Mouse (Mus musculus): Measurements from ENCODE around the gene Jam3. TPM values are rescaled to one million over a fixed set of nuclear protein-coding genes. Genes with fewer than 3 reads are reported as not detected.

Gene Jam3
- total RNA-seq (2021), result 35.7 and 36.5 TPM in 2 replicates
- long read RNA-seq, transcript Jam3-201 (9 exons, 1,942 nt), result major isoform, 42 of 43 reads
- long read RNA-seq, partial matches to known transcripts, result 0 of 43 reads
- long read RNA-seq, other reads (novel, unspliced or antisense), result 0 of 43 reads

DNA sequence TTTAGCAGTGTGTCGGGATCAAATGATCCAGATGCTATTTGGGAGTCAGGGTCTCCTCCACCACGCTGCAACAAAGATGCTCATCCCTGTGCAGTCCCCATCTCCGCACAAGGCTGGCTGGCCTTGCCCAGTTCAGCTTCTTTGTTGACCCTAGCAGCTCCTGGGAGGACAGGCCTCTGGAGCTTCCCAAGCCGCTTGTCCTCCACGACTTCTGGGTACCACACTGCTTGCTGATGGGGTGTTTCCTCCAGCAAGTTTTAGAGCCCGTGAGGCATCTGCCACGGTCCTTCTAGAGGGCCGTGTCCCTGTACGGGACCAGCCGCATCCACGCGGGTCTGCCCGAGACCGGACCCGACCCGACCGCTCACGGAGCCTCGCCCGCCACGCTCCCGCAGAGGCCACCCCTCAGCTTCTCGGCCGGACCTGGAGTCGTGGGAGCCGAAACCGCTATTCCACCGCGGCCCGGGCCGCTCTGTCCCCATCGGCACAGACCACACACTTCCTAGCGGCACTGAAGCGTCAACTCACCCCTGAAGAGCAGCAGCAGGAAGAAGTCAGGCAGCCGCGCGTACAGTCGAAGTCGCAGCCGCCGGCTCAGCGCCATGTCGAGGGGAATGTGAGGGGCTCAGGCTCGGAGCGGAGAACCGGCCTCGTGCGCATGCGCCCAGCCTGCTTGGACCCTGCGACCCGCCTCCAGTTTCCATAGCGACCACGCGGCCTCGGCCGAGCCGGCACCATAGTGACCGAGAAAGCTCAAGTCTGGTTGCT, at the start of gene Jam3:
Jam3 (minus strand) TSS at position 659 of the 768 bp plus-strand sequence.
- DNase-seq, result peak; percentile 95

DNA sequence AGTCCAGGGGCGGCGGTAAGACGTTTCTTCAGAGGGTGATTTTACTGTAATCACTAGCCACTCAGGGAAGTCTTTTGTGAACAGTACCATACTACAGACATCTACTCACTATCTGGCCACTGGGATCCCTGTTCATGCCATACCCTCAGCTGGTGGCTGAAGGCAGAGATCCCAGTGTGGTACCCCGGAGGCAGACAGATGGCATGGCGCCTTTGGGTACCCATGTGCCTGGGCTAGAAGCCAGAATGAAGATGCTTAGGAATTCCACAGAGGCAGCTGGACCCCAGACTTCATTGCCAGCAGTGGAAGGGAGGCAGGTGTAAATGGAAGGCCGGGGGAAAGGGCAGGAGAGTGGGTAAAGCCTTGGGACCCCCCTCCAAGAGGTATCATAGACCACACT, 49.0 kb upstream of the Jam3 start:
- DNase-seq, result no peak

DNA sequence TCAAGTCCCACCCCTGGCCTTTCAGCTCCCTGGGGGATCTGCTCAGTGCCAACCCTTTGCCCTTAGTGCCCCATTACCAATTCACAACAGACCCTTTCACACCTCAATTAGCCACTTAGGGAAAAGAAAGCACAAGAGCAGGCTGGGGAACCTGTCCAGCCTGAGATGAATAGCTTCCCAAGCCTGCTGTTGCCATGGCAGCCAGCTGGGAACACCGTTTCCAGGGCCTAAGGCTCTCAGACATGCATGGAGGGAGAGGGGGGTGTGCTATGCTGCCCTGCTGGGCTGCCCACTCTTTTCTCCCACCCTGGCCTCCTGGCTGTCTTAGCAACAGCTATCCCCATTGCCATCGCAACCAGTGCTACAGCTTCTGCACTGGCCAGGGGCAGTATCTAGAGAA, 47.9 kb upstream of the Jam3 start:
- DNase-seq, result peak; percentile 50

DNA sequence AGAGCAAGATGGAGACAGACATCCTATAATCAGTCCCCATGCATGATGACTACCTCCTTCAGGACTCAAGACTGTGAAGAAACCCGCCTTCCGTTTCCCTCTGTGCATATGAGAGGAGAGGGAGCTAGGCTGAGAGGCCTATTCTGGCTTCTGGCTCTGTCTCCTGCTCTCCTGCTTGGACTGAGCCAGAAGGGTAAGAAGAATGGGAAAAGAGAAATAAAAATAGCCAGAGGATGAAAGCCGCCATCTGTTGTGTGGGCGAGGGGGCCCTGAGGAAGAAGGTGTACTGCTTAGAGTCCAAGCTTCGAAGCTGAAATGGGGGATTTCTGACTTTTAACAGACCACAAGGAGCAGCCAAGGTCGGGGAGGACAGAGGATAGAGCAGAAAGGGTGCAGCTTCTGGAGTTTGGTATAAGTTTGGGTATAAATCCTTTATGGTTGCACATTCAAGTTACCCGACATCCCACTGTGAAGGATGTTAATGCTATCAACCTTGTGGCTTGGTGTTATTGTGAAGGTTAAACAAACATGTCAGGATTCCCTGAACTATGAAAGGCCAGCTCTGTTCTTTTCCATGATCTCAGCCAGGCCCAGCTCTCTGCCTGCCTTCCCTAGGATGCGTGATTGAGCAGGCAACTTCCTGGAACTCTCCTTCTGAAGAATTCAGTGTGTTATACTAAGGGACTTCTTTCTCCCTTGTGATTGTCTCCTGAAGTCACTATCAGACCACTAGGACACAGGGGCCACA, 46.4 kb upstream of the Jam3 start:
- no peak for DNase-seq

DNA sequence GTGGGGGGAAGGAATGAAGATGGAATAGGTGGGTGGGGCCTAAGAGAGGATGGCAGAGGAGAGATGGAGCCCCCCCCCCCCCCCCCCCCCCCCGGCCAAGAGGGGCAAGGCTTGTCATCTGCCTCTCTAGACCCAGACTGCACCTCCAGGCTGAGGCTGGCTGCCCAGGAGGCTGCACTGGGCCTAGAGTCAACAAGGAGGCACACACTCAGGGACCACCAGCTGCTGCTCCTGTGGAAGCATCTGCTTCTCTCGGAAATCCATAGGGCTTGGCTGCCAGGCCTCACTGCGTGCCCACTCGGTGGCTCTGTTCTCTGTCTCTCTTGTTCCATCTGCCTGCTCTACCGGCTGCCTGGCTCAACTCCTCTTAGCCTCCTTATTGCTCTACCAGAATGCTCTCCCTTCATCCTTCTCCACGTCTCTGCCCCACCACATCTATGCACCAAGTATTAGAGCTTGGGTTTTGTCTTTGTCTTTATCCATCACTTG, 38.4 kb upstream of the Jam3 start:
- no peak for DNase-seq

DNA sequence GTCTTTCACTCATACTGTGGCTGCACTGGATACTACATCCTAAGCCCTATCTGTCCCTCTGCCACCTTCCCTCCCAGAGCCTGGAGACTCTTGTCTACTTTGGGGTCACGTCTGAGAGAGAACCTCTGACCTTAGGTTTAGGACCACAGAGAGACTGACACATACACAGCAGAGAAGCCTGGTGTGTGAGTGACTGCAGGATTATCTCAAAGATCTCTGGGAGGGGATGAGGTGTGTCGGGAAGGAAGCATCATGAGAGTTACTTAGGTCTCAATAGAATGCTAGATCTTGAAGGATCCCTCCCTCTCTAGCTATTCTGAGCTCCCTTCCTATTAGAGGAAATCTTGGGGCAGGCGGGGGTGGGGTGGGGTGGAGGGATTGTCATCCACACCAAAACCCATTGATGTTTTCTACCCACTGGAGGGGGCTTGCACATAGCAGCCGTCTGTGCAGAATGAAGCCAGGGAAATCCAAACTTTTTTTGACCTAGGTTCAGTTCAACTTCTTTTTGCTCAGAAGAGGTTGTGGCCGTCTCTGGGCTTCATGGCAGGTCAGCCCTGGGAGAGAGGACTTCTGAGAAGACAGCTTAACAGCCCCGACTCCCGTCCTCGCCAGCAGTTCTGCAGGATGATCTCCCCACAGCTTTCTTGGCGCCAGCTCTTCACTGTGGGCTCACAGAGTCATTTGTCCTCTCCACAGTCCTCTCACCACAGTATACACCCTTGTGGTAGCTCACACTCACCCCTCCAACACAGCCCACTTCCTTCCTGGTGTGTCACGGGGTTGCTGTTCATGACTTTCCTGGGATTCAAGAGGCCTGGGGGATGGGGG, 37.8 kb upstream of the Jam3 start:
- DNase-seq, result no peak

DNA sequence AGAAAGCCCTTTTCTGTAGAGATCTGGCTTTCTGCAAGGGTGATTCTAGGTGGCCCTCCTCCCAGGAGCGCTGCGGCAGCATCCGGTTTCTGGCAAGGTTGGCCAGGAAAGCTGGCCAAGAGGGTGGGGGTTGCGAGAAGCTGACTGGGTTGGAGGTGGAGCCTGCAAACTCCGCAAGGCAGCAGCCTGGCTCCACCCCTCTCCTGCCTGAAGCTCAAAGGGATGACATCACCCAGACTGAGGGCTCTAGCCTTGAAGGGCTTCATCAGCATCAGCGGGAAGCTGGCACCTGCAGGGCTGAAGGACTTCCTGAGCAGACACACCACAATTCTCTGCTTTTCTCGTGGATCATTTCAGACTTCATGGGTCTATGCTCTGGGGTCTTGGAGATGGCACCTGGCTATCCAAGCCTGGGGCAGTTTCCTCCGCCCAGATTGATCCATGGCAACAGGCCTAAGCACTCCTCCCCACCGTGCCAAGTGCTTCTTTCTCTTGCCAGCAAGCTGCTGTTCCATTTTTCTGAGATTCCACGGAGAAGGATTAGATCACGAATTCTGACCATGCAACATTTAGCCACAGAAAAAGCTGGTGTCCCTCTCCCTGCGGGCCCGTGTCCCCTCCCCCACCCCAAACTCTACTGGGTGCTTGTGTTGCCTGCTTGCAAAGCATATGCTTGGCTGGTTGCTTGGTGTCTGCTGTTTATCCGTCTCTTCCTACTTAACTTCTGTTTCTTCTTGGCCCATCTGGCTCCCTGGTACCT, 37.0 kb upstream of the Jam3 start:
- peak; percentile 91 for DNase-seq

DNA sequence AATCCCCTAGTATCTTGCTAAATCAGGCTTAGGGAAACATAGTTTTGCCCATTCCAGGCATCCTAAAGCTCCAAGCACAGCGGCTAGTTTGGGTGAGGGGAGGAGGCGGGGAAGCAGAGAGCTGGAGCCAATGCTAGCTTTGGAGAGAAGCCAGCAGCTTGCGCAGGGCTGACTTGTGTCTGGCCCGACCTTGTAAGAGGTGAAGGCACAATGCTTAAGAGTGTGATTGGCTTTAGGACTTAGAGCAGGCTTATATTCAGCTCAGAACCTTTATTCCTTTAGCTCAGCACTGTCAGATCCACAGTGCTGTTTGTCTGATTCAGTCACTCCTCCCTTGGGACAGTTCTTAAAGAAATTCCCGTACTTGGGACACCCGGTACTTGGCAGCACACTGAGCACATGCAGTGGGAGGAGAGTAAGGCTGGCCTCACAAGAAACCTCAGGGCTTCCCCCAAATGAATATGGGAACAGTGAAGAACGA, 36.3 kb upstream of the Jam3 start:
- peak; percentile 83 for DNase-seq

DNA sequence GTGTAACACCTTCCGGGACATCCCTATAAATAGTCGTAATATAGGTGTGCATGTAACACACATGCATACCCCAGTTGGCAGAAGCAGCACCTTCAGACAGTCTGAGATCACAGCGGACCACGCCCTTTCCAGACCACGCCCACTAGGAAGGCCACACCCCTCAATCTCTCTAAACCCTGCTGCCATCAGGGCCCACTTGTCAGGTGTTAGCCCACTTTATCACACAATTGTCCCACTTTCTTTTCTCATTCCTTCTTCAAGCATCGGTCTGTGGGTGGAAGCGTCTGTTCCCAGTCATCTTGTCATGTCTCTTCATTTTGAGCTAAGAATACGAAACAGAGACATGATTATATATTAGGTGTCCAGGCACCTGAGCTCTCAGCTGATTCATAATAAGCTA, 35.2 kb upstream of the Jam3 start:
- no peak for DNase-seq

DNA sequence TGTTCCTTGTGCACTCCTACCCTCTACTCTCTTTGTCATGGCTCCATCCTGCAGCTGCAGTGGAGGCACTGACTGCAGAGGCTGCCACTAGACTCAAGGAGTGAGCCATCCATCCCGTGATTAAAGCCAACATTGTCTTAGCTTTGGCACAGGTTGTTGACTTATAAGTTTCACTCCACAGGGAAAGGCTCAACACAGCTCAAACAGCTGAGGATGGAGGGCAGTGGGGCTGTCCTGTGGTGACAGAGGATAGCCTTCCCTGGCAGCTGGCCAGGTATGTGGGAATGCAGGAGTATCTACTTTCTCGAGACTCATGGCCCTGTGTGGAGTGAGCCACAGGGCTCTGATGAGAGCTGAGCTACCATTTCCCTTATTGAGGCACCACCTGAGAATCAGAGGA, 34.1 kb upstream of the Jam3 start:
- peak; percentile 36 for DNase-seq

DNA sequence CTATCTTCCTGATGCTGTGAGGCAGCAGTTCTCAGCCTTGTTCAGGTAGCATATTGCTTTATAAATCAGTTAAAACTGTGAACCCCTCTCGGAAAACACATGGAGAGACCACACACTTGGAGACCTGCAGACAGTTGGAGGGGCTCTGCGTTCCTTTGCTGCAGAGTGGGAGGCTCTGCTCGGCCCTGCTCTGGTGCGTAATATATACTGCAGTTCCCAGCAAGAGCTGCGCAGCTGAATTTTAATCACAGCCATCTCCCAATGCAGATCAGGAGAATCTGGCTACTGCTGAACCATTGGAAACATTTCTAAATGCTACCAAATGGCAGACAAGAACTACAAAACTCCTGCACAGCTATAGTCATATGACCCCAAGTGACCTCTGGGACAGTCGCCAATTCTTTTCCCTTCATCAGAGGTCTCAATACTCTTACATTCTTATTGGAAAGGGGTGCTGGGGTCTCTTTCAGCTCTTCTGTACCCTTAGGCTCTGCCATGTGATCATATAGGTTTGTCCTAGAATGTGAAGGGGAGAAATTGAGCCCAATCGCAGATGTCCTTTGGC, 33.5 kb upstream of the Jam3 start:
- DNase-seq, result no peak

DNA sequence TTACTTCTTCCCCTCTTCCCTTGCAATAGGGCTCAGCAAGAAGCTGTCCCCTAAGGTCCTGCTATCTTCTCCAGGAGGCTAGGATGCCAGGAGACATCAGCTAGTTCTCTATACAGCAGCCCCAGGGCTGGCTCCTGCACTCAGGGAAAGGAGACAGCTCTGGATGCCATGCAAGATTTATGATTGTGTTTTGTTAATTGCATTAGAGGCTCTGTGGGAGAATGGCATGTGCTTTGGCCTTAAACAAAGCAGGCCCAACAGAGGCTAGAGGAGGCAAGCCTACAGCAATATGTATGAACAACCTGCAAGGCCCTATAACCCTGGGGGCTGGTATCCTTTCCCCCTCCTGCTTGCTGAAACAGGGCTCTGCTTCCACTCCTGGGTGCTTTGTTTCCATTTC, 30.6 kb upstream of the Jam3 start:
- DNase-seq, result no peak

DNA sequence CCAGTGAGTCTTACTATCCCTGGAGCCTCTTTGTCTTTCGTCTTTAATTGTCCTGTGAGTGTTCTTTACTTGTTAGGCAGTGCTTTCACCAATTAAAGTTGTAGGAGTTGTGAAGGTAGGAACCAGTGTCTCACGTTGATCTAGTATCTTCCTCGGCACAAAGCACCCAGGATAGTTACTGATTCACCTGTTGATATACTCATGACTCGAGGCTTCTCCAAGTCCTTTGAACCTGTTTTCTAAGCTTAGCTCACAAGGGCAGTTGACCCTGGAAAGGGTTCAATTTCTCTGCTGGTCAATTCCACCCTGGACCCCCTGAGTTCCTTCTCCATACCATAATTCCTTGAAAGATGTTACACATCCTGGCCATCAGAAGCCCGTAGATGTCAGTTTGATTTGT, 26.9 kb upstream of the Jam3 start:
- DNase-seq, result no peak

DNA sequence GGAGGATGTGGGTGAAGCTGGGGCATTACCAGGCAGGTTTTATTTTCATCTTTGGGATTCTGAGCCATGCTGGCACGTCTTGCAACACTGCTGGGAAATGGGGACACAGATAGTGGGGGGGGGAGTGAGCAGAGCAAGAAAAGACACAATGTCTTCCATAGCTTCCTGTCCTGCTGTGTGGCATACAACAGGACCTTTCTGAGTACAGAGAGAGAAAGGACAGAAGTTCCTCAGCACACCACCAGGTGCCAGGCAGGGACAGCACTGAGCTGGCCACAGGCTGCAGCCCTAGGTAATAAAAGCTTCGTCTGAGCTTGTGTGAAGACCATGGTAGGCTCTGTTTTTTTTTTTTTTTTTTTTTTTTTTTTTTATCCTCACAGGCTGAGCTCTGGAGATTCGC, 25.3 kb upstream of the Jam3 start:
- no peak for DNase-seq

DNA sequence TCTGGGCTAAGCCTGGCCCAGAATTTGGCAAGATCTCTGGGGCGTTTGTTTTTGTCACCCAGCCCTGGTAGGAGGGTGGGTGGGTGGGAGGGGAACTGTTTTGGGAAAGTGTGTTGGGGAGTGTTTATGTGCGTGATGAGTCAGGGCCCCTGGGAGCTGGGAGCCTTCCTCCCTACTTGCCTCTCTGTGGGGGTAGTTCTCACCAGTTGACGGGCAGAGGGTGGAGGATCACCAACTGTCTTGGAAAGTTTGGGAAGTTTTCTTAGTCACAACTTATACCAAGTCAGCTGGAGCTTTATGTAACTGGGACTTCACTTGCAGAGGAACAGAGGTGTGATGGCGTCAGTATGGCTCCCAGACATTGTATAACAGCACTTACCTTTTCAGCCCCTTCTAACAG, 23.7 kb upstream of the Jam3 start:
- no peak for DNase-seq

DNA sequence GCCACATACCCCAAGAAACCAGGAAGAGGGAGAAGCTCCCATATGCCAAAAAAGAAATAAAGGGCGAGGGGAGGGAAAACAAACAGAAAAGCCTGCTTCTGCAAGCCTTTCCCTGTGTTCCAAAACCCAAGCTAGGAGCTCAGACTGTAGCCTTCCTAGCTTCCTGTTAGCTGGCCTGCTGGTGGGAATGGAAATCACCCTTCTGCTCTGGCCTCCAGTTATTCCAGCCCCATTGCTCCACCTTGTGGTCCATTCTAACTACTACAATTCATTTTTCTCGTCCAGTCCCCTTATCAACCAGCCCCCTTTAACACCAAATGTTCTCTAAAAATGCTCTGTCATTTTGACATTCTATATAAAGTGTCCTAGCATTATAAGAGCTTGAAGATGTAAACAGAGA, 20.9 kb upstream of the Jam3 start:
- peak; percentile 41 for DNase-seq

DNA sequence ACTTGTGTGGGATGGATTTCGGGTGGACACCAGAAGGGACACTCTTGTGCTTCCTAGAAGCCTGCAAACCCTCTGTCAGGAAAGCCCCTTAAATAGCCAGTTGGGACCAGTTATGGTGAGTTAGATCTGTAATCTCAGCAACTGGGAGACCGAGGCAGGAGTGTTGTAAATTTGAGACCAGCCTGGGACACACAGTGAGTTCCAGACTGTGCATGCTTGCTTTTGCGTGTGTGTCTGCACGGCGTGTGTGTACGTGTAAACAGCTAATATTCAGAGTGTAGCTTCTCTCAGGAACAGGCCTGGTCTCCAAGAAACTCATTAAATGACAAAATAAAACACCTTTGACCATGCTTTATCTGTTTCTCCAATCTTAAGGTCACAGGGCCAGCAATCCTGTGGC, 20.5 kb upstream of the Jam3 start:
- DNase-seq, result no peak

DNA sequence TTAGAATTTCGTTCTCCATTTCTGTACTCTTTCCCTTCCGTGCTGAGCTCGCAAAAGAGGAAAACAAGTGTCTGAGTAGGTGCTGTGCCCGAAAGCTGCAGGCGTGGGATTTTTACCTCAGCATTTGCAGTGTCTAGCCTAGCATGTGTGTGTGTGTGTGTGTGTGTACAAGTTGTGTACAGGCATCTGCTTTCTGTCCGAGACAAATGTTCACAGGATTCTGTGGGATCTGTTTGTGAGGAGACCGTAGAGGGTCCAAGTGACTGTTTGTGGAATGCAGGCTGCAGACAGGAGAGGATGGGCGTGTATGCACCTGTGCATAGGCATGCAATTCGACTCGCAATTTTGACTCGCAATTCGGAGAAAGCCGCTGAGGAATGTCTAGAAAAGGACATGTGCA, 20.0 kb upstream of the Jam3 start:
- DNase-seq, result no peak

DNA sequence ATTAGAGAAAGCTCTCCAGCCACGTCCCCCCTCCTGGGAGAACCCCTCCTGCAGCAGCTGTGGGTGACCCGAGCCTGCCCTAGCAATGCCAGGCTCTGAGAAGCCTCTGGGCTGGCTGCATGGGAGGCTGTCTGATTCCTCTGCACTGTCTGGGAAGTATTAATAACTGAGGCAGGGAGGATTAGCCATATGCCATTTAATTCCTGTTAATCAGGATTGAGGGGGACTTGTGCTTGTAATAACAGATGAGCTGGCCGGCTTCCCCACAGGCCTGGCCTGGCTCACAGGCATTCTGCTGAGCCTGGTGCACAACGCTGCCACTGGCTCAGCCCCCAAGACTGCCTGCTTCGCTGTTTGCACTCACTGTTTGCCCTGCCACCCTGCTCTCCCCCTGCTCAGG, 18.9 kb upstream of the Jam3 start:
- DNase-seq, result no peak

DNA sequence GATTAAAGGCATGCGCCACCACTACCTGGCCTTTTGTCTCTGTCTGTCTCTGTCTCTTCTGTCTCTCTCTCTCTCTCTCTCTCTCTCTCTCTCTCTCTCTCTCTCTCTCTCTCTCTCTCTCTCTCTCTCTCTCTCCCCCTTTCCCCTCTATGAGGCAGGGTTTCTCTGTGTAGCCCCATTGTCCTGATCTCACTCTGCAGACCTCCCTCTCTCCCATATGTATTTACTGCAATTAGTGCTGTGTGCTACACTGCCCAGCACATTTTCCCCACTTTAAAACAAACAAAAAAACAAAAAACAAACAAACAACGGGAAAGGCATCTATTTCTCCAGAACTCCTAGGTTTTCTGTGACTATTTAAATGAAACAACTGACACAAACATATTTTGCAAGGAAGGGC, 18.4 kb upstream of the Jam3 start:
- DNase-seq, result no peak

DNA sequence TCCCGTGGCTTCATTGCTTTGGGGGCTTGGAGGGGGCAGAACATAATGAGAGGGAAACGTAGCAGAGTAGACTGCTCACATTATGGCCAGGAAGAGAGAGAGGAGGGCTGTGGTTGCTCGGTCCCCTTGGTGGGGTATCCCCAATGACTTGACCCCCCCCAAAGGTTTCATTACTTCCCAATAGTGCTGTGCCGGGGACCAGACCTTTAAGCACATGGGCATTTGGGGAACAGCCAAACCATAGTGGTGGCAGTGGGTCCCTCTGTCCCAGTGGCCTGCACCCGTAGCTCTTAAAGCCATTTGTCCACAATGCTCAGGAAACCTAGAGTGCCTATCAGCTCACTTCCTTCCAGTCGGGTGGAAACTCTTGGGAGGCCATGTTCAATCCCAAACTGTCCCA, 17.6 kb upstream of the Jam3 start:
- no peak for DNase-seq
